Mouse (Mus musculus) forebrain, embryonic 14.5 days (tissue): ENCODE measurements around the gene Tpst2. TPM values are rescaled to one million over a fixed set of nuclear protein-coding genes. Genes with fewer than 3 reads are reported as not detected.

Experiments used
- ATAC-seq: fragments of 200-750 bp; cut with Nextera tagmentation; 2 replicates; pipeline ENCODE4 v1.8.0; 2017; ENCODE audit warnings: mild to moderate bottlenecking, moderate library complexity
- DNase-seq: peaks from one replicate; pipeline ENCODE4 v3.0.0-alpha.2; 2015; ENCODE audit warnings: low spot score
- H3K27ac ChIP-seq: fragments of 300-500 bp; sonication (generic); 2 replicates; pipeline ENCODE4 v1.5.1; 2014; ENCODE audit warnings: low read depth, mild to moderate bottlenecking, control low read depth, low read length, moderate library complexity
- H3K27me3 ChIP-seq: fragments of 300-500 bp; sonication (generic); replicated peaks from 2 replicates; pipeline ENCODE4 v1.6.1; 2014; ENCODE audit warnings: low read length, control low read depth, mixed read lengths; ENCODE audit not compliant: control insufficient read depth, insufficient read depth
- H3K36me3 ChIP-seq: fragments of 300-500 bp; sonication (generic); 2 replicates; pipeline ENCODE4 v1.6.1; 2014; ENCODE audit warnings: low read length, control low read depth; ENCODE audit not compliant: control insufficient read depth, insufficient read depth
- H3K4me1 ChIP-seq: fragments of 300-500 bp; sonication (generic); 2 replicates; pipeline ENCODE4 v1.6.1; 2014; ENCODE audit warnings: antibody characterized with exemption, low read length, control low read depth; ENCODE audit not compliant: control insufficient read depth, insufficient read depth
- H3K4me2 ChIP-seq: fragments of 300-500 bp; sonication (generic); 2 replicates; pipeline ENCODE4 v1.6.1; 2014; ENCODE audit warnings: mild to moderate bottlenecking, control low read depth, low read length
- H3K4me3 ChIP-seq: fragments of 300-500 bp; sonication (generic); 2 replicates; pipeline ENCODE4 v1.5.1; 2014; ENCODE audit warnings: low read depth, low read length, control low read depth
- H3K9ac ChIP-seq: fragments of 300-500 bp; sonication (generic); 2 replicates; pipeline ENCODE4 v1.6.1; 2014; ENCODE audit warnings: mild to moderate bottlenecking, low read length, control low read depth, moderate library complexity
- H3K9me3 ChIP-seq: fragments of 300-500 bp; sonication (generic); replicated peaks from 2 replicates; pipeline ENCODE4 v1.6.1; 2016; ENCODE audit warnings: low read length, control low read depth, mixed read lengths; ENCODE audit not compliant: control insufficient read depth
- WGBS: fragments of 180-500 bp; shearing (Covaris S2); extraction: QIAGEN DNeasy Blood & Tissue Kit; methylation state at CpG from one replicate; pipeline ENCODE4 v1.1.7; 2014; 5-methylcytosine and 5-hydroxymethylcytosine counted together
- polyA plus RNA-seq: library from polyadenylated mRNA; unstranded; fragments of >200 nt; fragmentation: Nextera tagmentation; extraction: Ambion mirVana; gene quantifications from 2 replicates; pipeline ENCODE4 v1.2.1, GENCODE M21; 2014

Gene Tpst2
- polyA plus RNA-seq, 1 experiment from 2014 or later, result 29.5 TPM

DNA sequence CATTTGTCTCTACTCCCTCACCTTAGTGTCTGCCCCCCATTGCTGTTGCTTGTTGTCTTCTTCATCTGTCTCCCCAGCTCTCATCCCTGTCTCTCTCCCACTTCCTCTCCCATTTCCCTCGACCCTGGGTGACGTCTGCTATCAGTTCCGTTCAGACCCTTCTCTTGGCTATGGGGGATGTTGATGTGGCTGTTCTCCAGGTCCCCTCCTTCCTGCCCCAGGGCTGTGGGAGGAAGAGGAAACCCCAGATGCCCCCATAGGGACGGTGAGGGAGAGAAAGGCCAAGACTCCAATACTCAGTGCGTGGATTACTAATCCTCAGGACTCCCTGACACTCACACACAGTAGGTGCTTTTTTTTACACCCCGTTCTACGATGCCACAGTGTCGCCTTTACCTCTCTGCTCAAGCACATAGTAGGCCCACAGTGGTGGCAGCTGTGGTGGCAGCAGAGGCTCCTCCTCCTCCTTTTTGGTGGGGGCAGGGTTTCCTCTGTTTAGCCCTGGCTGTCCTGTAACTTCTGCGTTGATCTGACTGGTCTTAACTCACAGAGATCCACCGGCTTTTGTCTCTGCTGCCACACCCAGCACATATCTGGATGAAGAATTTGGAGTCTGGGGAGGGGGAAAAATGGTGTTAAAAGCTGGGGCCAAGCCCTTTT lies 7.2 kb downstream of the Tpst2 start:
- 71% methylated on average over 10 of the region's 10 CpGs for WGBS
- H3K9me3 ChIP-seq, result no peaks in the 10 kb centered on the region
- H3K9ac ChIP-seq, result no peak overlapping the region
- ATAC-seq (no peak), DNase-seq (no peak)
- H3K27me3 ChIP-seq, result no peaks in the 10 kb centered on the region
- no peak overlapping the region for H3K27ac ChIP-seq
- no peaks in the 10 kb centered on the region for H3K36me3 ChIP-seq
- no peaks in the 10 kb centered on the region for H3K4me1 ChIP-seq
- H3K4me3 ChIP-seq, result no peak overlapping the region
- no peak overlapping the region for H3K4me2 ChIP-seq

GRCm38 (mm10) chr5:112284203-112284582 lies 7.7 kb downstream of the Tpst2 start:
- ATAC-seq (no peak), DNase-seq (no peak)
- H3K4me3 ChIP-seq, result no peak overlapping the region
- 82% methylated on average over 6 of the region's 7 CpGs for WGBS
- no peak overlapping the region for H3K27ac ChIP-seq
- no peaks in the 10 kb centered on the region for H3K27me3 ChIP-seq
- no peak overlapping the region for H3K4me2 ChIP-seq
- H3K4me1 ChIP-seq, result no peaks in the 10 kb centered on the region
- H3K36me3 ChIP-seq, result no peaks in the 10 kb centered on the region
- no peaks in the 10 kb centered on the region for H3K9me3 ChIP-seq
- H3K9ac ChIP-seq, result no peak overlapping the region

GRCm38 (mm10) chr5:112285548-112286085 lies 9.1 kb downstream of the Tpst2 start:
- H3K4me1 ChIP-seq, result no peaks in the 10 kb centered on the region
- WGBS, result 88% methylated on average over 7 of the region's 7 CpGs
- H3K36me3 ChIP-seq, result no peaks in the 10 kb centered on the region
- no peak overlapping the region for H3K4me3 ChIP-seq
- H3K9ac ChIP-seq, result no peak overlapping the region
- ATAC-seq, result no peak
- no peaks in the 10 kb centered on the region for H3K9me3 ChIP-seq
- H3K4me2 ChIP-seq, result no peak overlapping the region
- no peak overlapping the region for H3K27ac ChIP-seq
- no peaks in the 10 kb centered on the region for H3K27me3 ChIP-seq
- DNase-seq, result no peak

GRCm38 (mm10) chr5:112286608-112286983 lies 10.1 kb downstream of the Tpst2 start:
- H3K27ac ChIP-seq, result no peak overlapping the region
- H3K4me2 ChIP-seq, result no peak overlapping the region
- H3K36me3 ChIP-seq, result no peaks in the 10 kb centered on the region
- H3K9ac ChIP-seq, result no peak overlapping the region
- no peak for ATAC-seq
- no peaks in the 10 kb centered on the region for H3K9me3 ChIP-seq
- H3K27me3 ChIP-seq, result no peaks in the 10 kb centered on the region
- no peaks in the 10 kb centered on the region for H3K4me1 ChIP-seq
- H3K4me3 ChIP-seq, result no peak overlapping the region
- DNase-seq, result no peak
- WGBS, result 77% methylated on average over 2 of the region's 2 CpGs

DNA sequence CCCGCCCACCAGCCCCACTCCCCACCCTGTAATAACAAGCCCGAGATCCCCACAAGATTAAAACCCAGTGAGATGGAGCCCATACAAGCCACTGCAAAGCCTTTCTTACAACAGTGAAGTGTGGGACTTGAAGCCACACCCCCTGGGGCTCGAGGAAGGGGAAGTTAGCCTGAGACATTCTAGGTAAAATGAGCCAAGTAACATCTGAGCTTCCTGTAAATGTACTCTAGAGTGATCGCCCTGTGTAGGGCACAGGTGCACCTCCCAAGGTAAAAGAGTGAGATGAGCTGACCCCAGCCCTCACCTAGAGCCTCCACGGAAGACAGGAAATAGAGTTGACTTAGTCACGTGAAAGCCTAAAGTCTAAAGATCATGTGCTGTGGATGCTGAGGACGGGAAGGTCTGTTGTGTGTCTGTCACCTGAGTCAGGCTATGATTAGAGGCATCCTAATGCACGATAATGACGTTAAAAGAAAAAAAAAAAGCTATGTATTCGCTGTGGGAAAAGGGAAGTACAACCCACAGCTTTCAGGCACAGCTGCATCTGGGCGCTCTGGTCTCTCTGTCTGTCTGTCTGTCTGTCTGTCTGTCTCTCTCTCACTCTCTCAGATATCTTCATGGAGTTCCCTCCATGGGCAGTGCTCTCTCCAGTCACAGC lies 10.6 kb downstream of the Tpst2 start:
- Histone ChIP-seq H3K4me3 (no peak overlapping the region), H3K4me2 (no peak overlapping the region), H3K9ac (no peak overlapping the region), H3K4me1 (no peaks in the 10 kb centered on the region), H3K27me3 (no peaks in the 10 kb centered on the region), H3K36me3 (no peaks in the 10 kb centered on the region), H3K9me3 (no peaks in the 10 kb centered on the region), H3K27ac (no peak overlapping the region)
- WGBS, result 81% methylated on average over 11 of the region's 11 CpGs
- ATAC-seq, result no peak
- no peak for DNase-seq

DNA sequence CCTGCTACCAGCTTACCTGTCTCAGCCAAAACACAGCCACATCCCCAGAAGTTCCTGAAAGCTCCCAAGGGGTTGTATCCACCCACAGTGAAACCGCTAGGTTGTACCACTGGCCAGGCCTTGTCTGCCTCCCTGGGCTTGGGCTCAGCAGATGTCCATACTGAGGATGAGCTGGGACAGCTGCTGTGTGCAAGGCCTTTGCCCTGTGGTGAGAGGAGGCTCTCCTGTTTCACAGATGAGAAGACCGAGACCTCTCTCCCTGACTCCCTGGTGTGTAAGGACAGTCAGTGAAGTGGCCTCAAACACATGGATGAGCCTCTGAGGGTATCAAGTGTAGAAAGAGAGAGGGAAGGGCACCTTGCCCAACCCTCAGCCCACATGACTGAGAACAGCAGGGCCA lies 11.2 kb downstream of the Tpst2 start:
- 86% methylated on average over 2 of the region's 2 CpGs for WGBS
- Histone ChIP-seq H3K27ac (no peak overlapping the region), H3K36me3 (no peaks in the 10 kb centered on the region), H3K9ac (no peak overlapping the region), H3K9me3 (no peaks in the 10 kb centered on the region), H3K4me2 (no peak overlapping the region), H3K4me1 (no peaks in the 10 kb centered on the region), H3K4me3 (no peak overlapping the region), H3K27me3 (no peaks in the 10 kb centered on the region)
- no peak for ATAC-seq
- DNase-seq, result no peak

DNA sequence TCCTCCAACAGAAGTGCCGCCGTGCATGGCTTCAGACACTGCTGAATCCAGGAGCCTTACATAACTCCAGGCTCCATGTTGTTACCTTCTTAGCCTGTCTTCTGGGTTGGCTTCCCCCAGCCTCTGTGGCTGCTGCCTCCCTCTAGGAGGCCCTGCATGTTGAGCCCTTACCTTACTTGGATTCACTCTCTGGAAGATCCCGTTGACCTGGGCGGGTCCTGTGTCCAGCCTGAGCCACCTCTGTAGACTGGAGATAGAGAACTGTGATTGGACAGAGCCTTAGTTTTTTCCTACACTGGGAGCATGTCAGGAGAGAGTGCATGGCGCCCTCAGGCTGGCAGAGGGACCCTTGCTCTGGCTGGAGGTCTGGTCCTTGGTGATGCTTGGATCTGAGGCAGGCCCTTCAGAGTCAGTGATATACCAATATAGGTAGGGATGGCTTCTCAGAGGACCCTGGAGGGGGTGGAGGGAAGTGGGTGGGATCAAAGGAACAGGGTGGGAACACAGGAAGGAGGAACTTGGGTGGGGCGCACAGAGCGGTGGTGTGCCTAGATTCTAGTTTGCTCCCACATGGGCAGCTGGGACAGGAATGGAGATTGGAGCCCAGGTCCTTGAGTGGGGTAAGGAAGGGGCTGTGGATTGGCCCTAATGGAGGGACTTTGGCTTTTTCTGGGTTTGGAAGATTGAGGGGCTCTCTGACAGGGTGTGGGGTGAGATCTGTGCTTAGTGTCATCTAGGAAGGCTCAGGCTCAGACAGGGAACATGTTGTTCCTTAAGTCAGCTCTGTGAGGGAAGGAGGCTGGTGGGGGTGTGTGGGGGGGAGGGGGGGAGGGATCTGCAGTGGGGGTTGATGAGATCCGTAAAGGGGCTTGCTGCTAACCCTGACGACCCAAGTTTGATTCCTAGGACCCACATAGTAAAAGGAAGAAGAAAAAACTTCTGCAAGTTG lies 12.0 kb downstream of the Tpst2 start:
- Histone ChIP-seq H3K27ac (no peak overlapping the region), H3K36me3 (no peaks in the 10 kb centered on the region), H3K27me3 (no peaks in the 10 kb centered on the region), H3K4me3 (no peak overlapping the region), H3K9me3 (no peaks in the 10 kb centered on the region), H3K9ac (no peak overlapping the region), H3K4me2 (no peak overlapping the region), H3K4me1 (no peaks in the 10 kb centered on the region)
- no peak for ATAC-seq
- 86% methylated on average over 9 of the region's 9 CpGs for WGBS
- no peak for DNase-seq

DNA sequence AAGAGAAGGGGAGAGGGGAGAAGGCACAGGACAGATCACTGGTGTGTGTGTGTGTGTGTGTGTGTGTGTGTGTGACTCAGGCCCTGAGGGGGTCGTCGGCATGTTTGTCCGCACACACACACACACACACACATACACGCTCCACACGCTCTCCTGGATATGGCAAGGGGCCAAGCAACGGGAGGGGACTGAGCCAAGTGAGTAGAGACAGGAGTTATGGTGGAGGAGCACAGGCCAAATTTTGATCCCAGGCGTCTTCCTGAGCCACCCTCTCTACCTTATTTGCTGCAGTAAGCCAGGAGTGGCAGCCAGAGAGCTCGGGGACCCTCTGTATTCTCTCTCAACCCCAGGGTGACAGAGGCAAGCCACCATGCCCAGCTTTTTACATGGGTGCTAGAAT lies 12.7 kb downstream of the Tpst2 start:
- ATAC-seq, result no peak
- Histone ChIP-seq H3K27ac (no peak overlapping the region), H3K4me2 (no peak overlapping the region), H3K4me1 (no peaks in the 10 kb centered on the region), H3K36me3 (no peaks in the 10 kb centered on the region), H3K9me3 (no peaks in the 10 kb centered on the region), H3K9ac (no peak overlapping the region), H3K4me3 (no peak overlapping the region), H3K27me3 (no peaks in the 10 kb centered on the region)
- WGBS, result 46% methylated on average over 8 of the region's 8 CpGs
- DNase-seq, result peak; percentile 30
